Mouse (Mus musculus) ovary, adult 18-20 months (tissue): Measurements from ENCODE around the gene Hmgcll1.
"Not testable (repeated sequence)": the region's sequence is repeated elsewhere in the genome, so short reads cannot be mapped to it uniquely, and the experiment has no call there.

Source experiments
- DNase-seq: peaks from one replicate; pipeline ENCODE4 v3.0.0; 2022; ENCODE audit warnings: low spot score, mixed read lengths

Hmgcll1 gene

GRCm38 (mm10) chr9:76060935-76061334 lies 46.3 kb downstream of the Hmgcll1 start:
- no peak for DNase-seq

DNA sequence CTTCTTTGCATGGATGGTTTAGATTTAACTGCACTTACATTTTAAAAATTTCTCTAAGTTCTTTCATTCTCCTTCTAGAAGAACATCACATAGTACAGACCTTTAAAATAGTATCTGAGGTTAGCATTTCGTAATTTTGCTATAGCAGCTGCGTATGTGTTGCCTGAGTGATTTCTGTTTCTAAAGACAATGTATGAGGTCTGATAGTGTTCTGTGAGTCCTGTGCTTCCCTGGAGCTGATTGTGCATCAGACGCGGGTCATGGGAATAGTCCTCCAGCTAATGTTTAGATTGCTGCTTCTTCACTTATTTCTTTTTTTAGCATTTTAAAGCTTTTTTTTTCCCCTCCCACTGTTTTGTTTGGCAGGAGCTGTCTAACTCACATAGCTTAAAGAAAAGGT lies 46.8 kb downstream of the Hmgcll1 start:
- DNase-seq, result no peak

- DNase-seq, result no peak
These were observed 49.5 kb downstream of the Hmgcll1 start for GRCm38 (mm10) chr9:76064164-76064563.

GRCm38 (mm10) chr9:76091561-76091960 lies 76.9 kb downstream of the Hmgcll1 start:
- no peak for DNase-seq

GRCm38 (mm10) chr9:76097221-76097620 lies 82.6 kb downstream of the Hmgcll1 start:
- no peak for DNase-seq

DNA sequence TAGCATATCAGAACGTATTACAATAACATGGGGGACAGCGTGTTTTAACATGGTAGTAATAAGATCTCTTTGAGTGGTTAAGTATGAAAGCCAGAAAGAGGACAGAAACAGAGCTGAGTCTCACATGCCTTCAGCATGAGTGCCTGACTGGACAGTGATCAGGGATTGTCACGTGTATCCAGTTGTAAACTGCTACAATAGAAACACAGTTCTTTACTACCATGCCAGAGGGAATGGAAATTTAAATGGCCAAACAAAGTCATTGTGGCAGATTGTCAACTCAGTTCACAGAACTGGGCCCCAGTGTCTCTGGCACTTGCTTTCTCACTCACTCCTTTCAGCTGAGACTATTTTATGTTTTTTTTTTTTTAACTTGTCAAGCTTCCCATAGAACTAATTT lies 85.3 kb downstream of the Hmgcll1 start:
- no peak for DNase-seq

GRCm38 (mm10) chr9:76104416-76104815 lies 89.8 kb downstream of the Hmgcll1 start:
- DNase-seq, result not testable (repeated sequence)

- DNase-seq, result no peak
These were observed 90.2 kb downstream of the Hmgcll1 start for GRCm38 (mm10) chr9:76104846-76105245.

DNA sequence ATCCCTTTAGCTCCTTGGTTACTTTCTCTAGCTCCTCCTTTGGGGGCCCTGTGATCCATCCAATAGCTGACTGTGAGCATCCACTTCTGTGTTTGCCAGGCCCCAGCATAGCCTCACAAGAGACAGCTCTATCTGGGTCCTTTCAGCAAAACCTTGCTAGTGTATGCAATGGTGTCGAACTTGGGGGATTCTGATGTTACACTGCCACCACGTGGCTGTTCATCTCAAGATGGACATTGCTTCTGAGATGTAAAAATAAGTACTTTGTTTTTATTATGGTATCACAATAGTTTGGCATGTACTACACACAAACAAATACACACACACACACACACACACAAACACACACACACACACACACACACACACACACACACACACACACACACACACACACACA lies 108.2 kb downstream of the Hmgcll1 start:
- DNase-seq, result not testable (repeated sequence)

GRCm38 (mm10) chr9:76124249-76124648 lies 109.6 kb downstream of the Hmgcll1 start:
- no peak for DNase-seq

- no peak for DNase-seq
These were observed 114.7 kb downstream of the Hmgcll1 start for GRCm38 (mm10) chr9:76129353-76129752.

DNA sequence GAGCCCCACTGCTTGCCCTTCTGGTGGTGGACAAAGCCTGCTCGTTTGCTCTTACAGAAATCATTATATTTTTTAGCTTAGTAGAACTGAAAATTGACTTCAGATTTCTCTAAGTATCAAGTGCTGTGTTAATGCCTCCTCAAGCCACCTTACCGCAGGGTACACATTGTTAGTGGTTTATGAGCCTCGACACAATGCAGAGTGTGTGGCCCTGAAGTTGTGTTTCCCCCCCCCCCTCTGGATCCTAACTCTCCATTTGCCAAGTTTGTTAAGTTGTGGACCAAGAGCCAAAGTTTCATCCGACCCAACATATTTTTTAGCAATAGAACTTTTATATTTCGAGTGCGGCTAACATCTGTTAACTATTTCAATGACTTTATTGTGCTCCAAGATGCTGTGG lies 119.4 kb downstream of the Hmgcll1 start:
- DNase-seq, result no peak

DNA sequence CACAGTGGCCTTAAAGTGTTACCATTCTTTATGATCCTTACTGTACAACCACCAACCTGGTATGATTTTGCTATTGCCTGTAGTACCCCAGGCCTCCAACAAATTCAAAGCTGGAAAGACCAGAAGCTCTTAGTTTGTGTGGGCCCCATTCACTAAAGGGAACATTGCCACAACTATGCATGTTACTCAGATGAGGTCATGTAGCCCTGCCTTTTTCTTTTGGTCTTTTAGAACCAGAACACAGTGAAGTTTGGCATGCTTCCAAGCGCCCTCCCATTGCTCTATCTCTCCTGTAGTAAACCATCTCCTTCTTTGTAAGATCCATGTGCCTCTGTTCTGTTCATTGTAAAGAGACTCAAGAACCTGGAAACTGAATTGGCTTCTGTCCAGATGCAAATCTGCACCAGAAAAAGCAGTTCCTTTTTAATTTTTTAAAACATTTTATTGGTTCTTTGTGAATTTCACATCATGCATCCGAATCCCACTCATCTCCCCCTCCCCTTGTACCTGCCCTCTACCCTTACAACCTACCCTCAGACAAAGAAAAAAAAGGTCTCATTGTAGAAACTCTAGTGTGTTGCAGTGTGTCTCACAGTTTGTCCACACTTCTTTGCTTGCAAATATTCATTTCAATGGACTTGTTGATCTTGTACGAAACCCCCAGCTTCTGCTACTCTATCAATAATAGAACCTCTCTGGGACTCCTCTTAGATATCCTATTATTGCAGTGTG lies 123.9 kb downstream of the Hmgcll1 start:
- peak; percentile 22 for DNase-seq

GRCm38 (mm10) chr9:76145593-76145992 lies 130.9 kb downstream of the Hmgcll1 start:
- no peak for DNase-seq

DNA sequence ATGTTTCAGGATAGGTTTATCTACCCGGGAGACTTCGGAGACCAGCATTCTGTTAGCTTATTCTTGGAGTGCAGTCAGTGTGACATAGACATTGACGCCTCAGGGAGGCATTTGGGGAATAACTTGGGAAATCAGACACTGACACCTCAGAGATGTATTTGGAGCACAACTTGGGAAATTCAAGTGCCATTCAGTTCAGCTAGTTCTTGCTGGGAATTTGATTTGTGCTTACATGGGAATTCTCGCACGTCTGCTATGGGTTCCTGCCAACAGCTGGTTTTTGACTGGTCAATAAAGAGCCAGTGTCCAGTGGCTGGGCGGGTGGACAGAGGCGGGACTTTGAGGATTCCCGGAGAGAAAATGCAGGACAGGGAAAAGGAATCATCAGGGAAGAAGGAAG lies 147.8 kb downstream of the Hmgcll1 start:
- no peak for DNase-seq

DNA sequence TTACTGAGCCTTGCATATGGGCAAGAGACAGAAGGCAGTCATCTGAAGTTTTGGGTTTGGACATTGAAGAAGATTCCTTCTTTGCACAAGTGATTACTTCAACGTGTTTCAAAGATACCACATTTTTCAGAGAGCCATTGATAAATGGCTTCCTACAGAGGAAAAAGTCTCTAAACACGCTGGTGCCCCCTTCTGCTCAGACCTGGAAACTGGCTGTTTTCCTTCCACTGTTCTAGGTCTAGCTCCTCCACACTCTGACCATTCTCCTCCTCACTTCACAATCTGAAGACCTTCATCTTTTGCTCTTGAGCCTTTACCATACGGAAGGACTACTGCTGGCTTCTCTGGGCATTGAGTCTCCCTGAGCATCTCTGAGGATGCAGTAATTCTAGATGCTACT lies 153.7 kb downstream of the Hmgcll1 start:
- DNase-seq, result no peak

DNA sequence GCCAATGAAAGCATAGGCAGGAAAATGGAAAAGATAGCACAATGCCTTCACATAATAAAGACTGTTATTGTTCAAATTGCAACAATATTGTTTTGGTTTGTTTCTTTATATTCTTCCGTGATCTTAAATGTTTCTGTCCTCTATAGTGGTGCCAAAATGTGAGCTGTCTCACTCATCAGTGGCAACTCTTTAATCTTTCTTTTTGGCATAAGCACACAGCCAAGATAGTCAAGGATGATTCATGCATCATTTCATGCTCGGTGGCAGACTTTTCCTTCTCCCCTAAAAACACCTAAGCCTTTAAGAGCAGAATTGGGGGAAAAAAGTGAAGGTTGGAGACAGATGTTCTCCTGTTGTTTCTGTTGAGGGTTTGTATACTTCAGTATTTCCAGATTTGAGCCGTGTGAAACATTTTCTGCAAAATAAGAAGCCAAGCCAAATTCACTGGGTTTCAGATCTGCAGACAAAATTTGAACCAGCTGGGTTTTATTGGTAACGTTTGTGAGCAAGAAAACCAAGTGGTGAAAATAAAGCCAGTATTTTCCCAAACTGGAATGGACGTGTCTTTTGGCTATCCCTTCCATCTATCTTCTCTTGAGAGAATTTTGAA lies 158.1 kb downstream of the Hmgcll1 start:
- DNase-seq, result no peak

DNA sequence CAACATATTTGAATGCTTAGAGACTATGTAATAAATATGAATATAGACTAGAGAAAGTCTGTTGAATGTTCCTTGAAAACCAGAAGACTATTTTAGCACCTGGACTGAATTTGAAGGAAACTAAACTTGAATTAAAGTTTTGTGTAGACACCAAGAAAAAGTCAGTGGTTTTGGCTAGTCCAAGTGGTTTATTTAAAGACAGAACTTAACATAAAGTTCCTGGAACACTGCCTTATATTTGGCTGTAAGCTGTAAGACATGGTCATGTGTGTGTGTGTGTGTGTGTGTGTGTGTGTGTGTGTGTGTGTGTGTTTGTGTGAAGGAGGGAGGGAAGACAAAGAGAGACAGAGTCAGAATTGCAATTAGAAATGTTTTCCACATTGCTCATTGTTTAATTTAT lies 164.6 kb downstream of the Hmgcll1 start:
- DNase-seq, result no peak
